Mouse (Mus musculus): ENCODE measurements at regions not wholly inside any gene's neighbourhood (a gene's known extent, or its start where the extent isn't known, plus 50 kb on each side); places are given as distances from the start of the nearest gene placed in this dataset.

DNA sequence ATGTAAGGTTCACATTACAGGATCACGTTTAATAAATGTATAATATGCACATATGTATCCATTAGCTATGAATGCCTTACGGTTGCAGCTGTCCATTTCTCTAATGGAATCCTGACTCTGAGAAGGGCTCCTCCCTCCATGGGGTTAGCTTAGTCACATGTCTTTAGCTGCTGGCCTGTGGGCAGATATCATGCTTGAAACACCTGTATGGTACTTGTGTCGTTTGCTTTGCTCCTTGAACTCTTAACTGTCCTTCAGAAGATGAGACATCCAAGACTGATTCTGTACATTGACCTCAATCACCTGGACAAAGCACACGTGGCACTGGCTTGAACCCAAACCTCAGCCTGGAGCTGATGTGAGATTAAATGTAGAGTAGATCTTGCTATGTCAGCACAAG lies 128.3 kb upstream of the 4930583I09Rik start:
- TF ChIP-seq CTCF (conservative IDR thresholded peaks at IDR 0.05; ENCODE audit: insufficient read depth, insufficient read length, low read depth, low read length) (no peak), POLR2A (IDR thresholded peaks at IDR 0.05; ENCODE audit: low read depth, low read length) (no peak)

Measured in kidney, adult 2 months (tissue).